Mouse (Mus musculus) intestine, embryonic 14.5 days (tissue): ENCODE results near the gene Prnp. TPM values are rescaled to one million over a fixed set of nuclear protein-coding genes. Genes with fewer than 3 reads are reported as not detected.

Experiments used
- ATAC-seq: fragments of 200-750 bp; cut with Nextera tagmentation; replicated peaks from 2 replicates; pipeline ENCODE4 v1.8.0; 2017; ENCODE audit warnings: low read depth, moderate number of reproducible peaks, moderate TSS enrichment, moderate library complexity; ENCODE audit not compliant: low FRiP score, low TSS enrichment
- DNase-seq: peaks from one replicate; pipeline ENCODE4 v3.0.0-alpha.2; 2018; ENCODE audit warnings: low spot score
- H3K27ac ChIP-seq: fragments of 300-500 bp; sonication (generic); 2 replicates; pipeline ENCODE4 v1.5.1; 2014; ENCODE audit warnings: low read depth, mild to moderate bottlenecking, control low read depth
- H3K27me3 ChIP-seq: fragments of 300-500 bp; sonication (generic); replicated peaks from 2 replicates; pipeline ENCODE4 v1.6.1; 2014; ENCODE audit warnings: low read length, control low read depth; ENCODE audit not compliant: control insufficient read depth, insufficient read depth
- H3K36me3 ChIP-seq: fragments of 300-500 bp; sonication (generic); 2 replicates; pipeline ENCODE4 v1.6.1; 2014; ENCODE audit warnings: low read length, control low read depth; ENCODE audit not compliant: control insufficient read depth, insufficient read depth
- H3K4me1 ChIP-seq: fragments of 300-500 bp; sonication (generic); replicated peaks from 2 replicates; pipeline ENCODE4 v1.6.1; 2014; ENCODE audit warnings: low read length, control low read depth, mixed read lengths; ENCODE audit not compliant: control insufficient read depth, insufficient read depth
- H3K4me2 ChIP-seq: fragments of 300-500 bp; sonication (generic); 2 replicates; pipeline ENCODE4 v1.6.1; 2014; ENCODE audit warnings: low read length
- H3K4me3 ChIP-seq: fragments of 300-500 bp; sonication (generic); 2 replicates; pipeline ENCODE4 v1.5.1; 2014; ENCODE audit warnings: low read depth, low read length, control low read depth, mixed read lengths
- H3K9ac ChIP-seq: fragments of 300-500 bp; sonication (generic); 2 replicates; pipeline ENCODE4 v1.6.1; 2014; ENCODE audit warnings: mild to moderate bottlenecking, low read length
- H3K9me3 ChIP-seq: fragments of 300-500 bp; sonication (generic); 2 replicates; pipeline ENCODE4 v1.6.1; 2016; ENCODE audit warnings: low read length, control low read depth; ENCODE audit not compliant: control insufficient read depth
- WGBS: fragments of 180-500 bp; shearing (Covaris S2); extraction: QIAGEN DNeasy Blood & Tissue Kit; methylation state at CpG from one replicate; pipeline ENCODE4 v1.1.7; 2014; 5-methylcytosine and 5-hydroxymethylcytosine counted together
- polyA plus RNA-seq: library from polyadenylated mRNA; unstranded; fragments of >200 nt; fragmentation: Nextera tagmentation; extraction: Ambion mirVana; gene quantifications from 2 replicates; pipeline ENCODE4 v1.2.1, GENCODE M21; 2014

Prnp gene
- polyA plus RNA-seq, 1 experiment from 2014 or later = 41.3 TPM

GRCm38 (mm10) chr2:131936410-131936809 is 26.7 kb downstream of the Prnp start:
- no peak overlapping the region for H3K27ac ChIP-seq
- 91% methylated on average over 10 of the region's 10 CpGs for WGBS
- H3K9ac ChIP-seq = no peak overlapping the region
- H3K4me2 ChIP-seq = no peak overlapping the region
- peaks cover 11% of the 10 kb centered on the region; the same call in 1 of the 2 replicates for H3K36me3 ChIP-seq
- H3K27me3 ChIP-seq = no peaks in the 10 kb centered on the region
- H3K9me3 ChIP-seq = no peaks in the 10 kb centered on the region
- peaks cover 7% of the 10 kb centered on the region; the same call in 1 of the 2 replicates for H3K4me1 ChIP-seq
- no peak for ATAC-seq
- no peak for DNase-seq
- no peak overlapping the region for H3K4me3 ChIP-seq

DNA sequence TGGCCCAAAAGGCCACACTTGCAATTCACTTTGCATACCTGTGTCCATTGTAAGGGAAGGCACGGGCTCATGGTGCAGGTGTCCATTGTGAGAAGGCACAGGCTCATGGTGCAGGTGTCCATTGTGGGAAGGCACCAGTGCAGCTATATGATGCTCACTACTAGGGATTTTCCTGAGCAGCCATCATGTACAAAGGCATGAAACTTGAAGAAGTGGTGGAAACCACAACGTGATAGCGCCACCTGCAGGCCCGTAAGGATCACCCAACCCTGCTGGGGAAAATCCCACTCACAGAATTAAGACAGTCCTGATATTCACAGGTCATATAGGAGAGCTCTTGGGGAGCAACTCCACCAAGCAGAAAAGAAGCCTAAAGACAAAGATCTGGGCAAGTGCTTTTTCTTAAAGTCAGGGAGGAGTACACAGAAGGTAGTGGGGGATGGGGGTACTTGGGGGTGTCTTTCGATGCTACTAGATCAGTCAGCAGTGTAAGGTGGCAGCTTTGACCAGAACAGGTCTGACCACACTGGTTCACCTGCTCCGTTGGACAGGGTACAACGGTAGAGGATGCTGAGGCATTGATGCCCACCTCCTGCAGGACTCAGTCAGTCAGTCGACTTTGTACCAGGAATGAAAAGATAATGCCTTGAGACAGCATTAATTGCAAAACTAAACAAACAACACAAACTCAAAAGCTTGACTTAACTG is 29.8 kb downstream of the Prnp start:
- no peaks in the 10 kb centered on the region for H3K9me3 ChIP-seq
- H3K4me2 ChIP-seq = no peak overlapping the region
- peaks cover 11% of the 10 kb centered on the region; the same call in 1 of the 2 replicates for H3K36me3 ChIP-seq
- no peaks in the 10 kb centered on the region for H3K4me1 ChIP-seq
- DNase-seq = no peak
- 42% methylated on average over 8 of the region's 8 CpGs for WGBS
- no peak overlapping the region for H3K4me3 ChIP-seq
- peak; percentile 3; the same call in 1 of the 2 replicates for ATAC-seq
- H3K27me3 ChIP-seq = no peaks in the 10 kb centered on the region
- H3K9ac ChIP-seq = no peak overlapping the region
- no peak overlapping the region for H3K27ac ChIP-seq

DNA sequence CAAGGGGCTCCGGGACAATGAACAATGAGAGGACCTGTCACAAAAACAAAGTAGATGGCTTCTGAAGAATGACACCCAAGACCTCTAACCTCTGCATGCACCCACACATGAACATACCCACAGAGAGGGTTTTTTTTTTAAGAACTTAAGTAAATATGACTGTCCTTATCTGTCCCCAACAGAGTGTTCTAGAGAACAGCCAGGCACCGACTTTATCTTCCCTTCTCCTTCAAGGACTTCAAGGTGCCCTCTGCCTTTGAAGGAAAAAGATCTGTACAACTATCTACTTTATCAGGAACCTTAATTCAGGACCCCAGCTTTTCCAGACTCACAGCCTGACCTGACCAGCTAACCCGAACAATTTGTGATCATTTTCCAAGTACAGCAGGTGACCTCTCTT is 30.8 kb downstream of the Prnp start:
- H3K4me1 ChIP-seq = no peaks in the 10 kb centered on the region
- 79% methylated on average over 3 of the region's 3 CpGs for WGBS
- H3K4me2 ChIP-seq = no peak overlapping the region
- no peak overlapping the region for H3K27ac ChIP-seq
- DNase-seq = no peak
- H3K36me3 ChIP-seq = peaks cover 11% of the 10 kb centered on the region; the same call in 1 of the 2 replicates
- ATAC-seq = no peak
- no peaks in the 10 kb centered on the region for H3K27me3 ChIP-seq
- H3K9me3 ChIP-seq = no peaks in the 10 kb centered on the region
- H3K9ac ChIP-seq = no peak overlapping the region
- no peak overlapping the region for H3K4me3 ChIP-seq

DNA sequence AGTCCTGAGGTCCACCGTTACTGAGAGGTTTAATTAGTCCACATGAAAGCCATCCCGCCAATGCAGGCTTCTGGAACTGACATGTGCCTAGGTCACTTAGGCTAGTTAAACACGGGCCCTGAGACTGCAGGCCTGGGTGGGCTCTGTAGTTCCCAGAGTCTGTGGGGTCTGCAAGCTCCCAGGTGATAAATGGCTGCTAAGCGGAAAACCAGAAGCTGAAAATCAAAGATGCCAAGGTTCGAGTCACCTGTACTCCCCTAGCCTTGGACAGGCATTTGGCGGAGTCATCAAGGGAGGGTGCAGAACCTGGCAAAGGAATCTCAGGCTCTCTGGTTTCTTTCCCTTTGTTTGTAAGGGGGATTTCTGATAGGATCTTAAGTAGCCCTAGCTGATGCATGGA is 31.8 kb downstream of the Prnp start:
- ATAC-seq (no peak), DNase-seq (no peak)
- H3K36me3 ChIP-seq = peaks cover 9% of the 10 kb centered on the region; the same call in 1 of the 2 replicates
- H3K4me1 ChIP-seq = no peaks in the 10 kb centered on the region
- H3K9ac ChIP-seq = no peak overlapping the region
- no peak overlapping the region for H3K27ac ChIP-seq
- WGBS = 81% methylated on average over 6 of the region's 6 CpGs
- H3K27me3 ChIP-seq = no peaks in the 10 kb centered on the region
- H3K9me3 ChIP-seq = no peaks in the 10 kb centered on the region
- no peak overlapping the region for H3K4me2 ChIP-seq
- H3K4me3 ChIP-seq = no peak overlapping the region

DNA sequence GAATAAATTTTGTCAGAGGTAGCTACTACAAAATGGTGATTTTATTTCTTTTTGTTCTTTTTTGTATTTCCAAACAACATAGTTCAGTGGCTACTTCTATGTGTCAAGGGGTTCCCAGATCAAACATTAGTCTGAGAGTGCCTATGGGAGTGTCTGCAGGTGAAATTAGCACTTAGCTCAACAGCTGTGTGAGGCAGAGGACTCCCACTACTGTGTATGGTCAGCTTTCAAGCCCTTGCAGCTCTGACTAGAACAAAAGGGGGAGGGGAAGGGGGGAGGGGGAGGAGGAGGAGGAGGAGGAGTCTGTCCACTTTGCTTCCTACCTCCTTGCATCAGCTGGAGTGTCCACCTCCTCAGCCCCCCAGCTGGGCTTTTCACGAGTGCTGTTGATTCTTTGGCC is 34.6 kb downstream of the Prnp start:
- Histone ChIP-seq H3K9me3 (no peaks in the 10 kb centered on the region), H3K36me3 (no peaks in the 10 kb centered on the region), H3K4me1 (0 out of 2 replicates have a peak, but pooled peaks cover 3% of the 10 kb centered on the region), H3K9ac (no peak overlapping the region), H3K4me2 (no peak overlapping the region), H3K4me3 (no peak overlapping the region), H3K27ac (no peak overlapping the region), H3K27me3 (no peaks in the 10 kb centered on the region)
- DNase-seq (no peak), ATAC-seq (no peak)
- WGBS = 27% methylated on average over 1 of the region's 1 CpGs

DNA sequence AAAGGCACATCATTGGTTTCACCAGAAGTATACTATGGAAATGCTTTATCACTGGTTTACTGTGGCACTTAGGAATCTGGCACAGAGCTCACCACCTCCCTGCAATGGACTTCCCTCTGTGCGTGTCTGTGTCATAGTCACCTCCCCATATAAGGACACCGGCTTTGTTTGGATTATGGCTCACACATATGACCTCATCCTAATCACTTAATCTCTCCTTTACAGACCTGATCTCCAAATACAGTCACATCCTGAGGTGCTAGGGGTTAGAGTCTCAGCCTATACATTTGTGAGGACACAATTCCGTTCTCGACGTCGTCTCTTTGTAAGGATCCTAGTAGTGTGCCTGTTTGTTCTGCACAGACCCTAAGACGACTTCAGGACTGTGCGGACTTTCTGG is 35.5 kb downstream of the Prnp start:
- no peaks in the 10 kb centered on the region for H3K9me3 ChIP-seq
- no peak overlapping the region for H3K27ac ChIP-seq
- H3K4me1 ChIP-seq = 0 out of 2 replicates have a peak, but pooled peaks cover 3% of the 10 kb centered on the region
- H3K9ac ChIP-seq = no peak overlapping the region
- no peaks in the 10 kb centered on the region for H3K36me3 ChIP-seq
- 72% methylated on average over 8 of the region's 8 CpGs for WGBS
- H3K4me3 ChIP-seq = no peak overlapping the region
- ATAC-seq (no peak), DNase-seq (no peak)
- H3K27me3 ChIP-seq = 0 out of 2 replicates have a peak, but pooled peaks cover 2% of the 10 kb centered on the region
- H3K4me2 ChIP-seq = no peak overlapping the region

- no peak overlapping the region for H3K9ac ChIP-seq
- H3K9me3 ChIP-seq = no peaks in the 10 kb centered on the region
- H3K4me1 ChIP-seq = 0 out of 2 replicates have a peak, but pooled peaks cover 3% of the 10 kb centered on the region
- 0 out of 2 replicates have a peak, but pooled peaks cover 4% of the 10 kb centered on the region for H3K27me3 ChIP-seq
- ATAC-seq (no peak), DNase-seq (no peak)
- no peak overlapping the region for H3K27ac ChIP-seq
- no peak overlapping the region for H3K4me2 ChIP-seq
- no peaks in the 10 kb centered on the region for H3K36me3 ChIP-seq
- no peak overlapping the region for H3K4me3 ChIP-seq
- WGBS = 79% methylated on average over 6 of the region's 6 CpGs
Observed at GRCm38 (mm10) chr2:131945765-131946164, 36.0 kb downstream of the Prnp start.

- H3K9me3 ChIP-seq = no peaks in the 10 kb centered on the region
- H3K4me1 ChIP-seq = 0 out of 2 replicates have a peak, but pooled peaks cover 3% of the 10 kb centered on the region
- no peak overlapping the region for H3K27ac ChIP-seq
- no peak for ATAC-seq
- no peaks in the 10 kb centered on the region for H3K36me3 ChIP-seq
- no peak overlapping the region for H3K4me3 ChIP-seq
- DNase-seq = no peak
- no peak overlapping the region for H3K9ac ChIP-seq
- H3K4me2 ChIP-seq = no peak overlapping the region
- peaks cover 6% of the 10 kb centered on the region; the same call in 1 of the 2 replicates for H3K27me3 ChIP-seq
- WGBS = 88% methylated on average over 16 of the region's 16 CpGs
Observed at GRCm38 (mm10) chr2:131946351-131946750, 36.6 kb downstream of the Prnp start.

- ATAC-seq (no peak), DNase-seq (no peak)
- 74% methylated on average over 3 of the region's 3 CpGs for WGBS
- Histone ChIP-seq H3K9me3 (no peaks in the 10 kb centered on the region), H3K27me3 (peaks cover 24% of the 10 kb centered on the region), H3K36me3 (no peaks in the 10 kb centered on the region), H3K4me2 (no peak overlapping the region), H3K9ac (no peak overlapping the region), H3K4me3 (no peak overlapping the region), H3K27ac (no peak overlapping the region), H3K4me1 (0 out of 2 replicates have a peak, but pooled peaks cover 7% of the 10 kb centered on the region)
Observed at GRCm38 (mm10) chr2:131948156-131948555, 38.4 kb downstream of the Prnp start.
